Comparison of ENCODE assay signal across 9 mouse cellular contexts in the genomic region with DNA sequence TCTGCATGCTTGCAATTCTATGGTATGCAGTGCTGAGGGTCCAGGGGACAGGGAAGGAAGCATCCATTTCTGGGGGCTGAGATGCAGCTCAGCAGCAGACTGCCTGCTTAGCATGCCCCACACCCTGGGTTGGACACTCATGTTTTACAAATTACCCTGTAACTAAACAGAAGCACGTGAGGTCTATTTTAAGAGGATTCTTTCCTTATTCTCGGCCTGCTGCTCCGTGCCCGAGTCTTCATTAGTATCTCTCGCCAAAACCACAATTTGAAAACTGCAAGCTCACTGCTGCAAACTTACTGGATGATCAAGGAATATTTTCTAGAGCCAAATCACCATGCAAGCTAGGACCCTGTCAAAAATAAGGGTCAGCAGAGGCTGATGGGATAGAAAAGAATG. TPM values are rescaled to one million over a fixed set of nuclear protein-coding genes. Genes with fewer than 3 reads are reported as not detected.
A peak's percentile ranks its signal among the peaks of the same experiment; 100 is the strongest.
DNase-seq lines count a peak whose midpoint lies in the region; ATAC-seq and TF ChIP-seq lines count a peak whose summit lies in the region.
"Had no signal": no experiment of that assay in that cellular context is flagged by ENCODE, and none has a peak within 500 bp of the region (broad histone marks: within the 10 kb centered on the region; RNA-seq: fewer than 3 reads in every experiment).

No protein-coding gene starts in this region.

- ATAC-seq in Patski, result peak; percentile 31
- no peak for ATAC-seq in forebrain, embryonic 15.5 days (replicated peaks)
- no peak for ATAC-seq in midbrain, embryonic 13.5 days

- no peaks in the 10 kb centered on the region for H3K27me3 ChIP-seq in Patski
- H3K27me3 ChIP-seq in forebrain, embryonic 15.5 days, result no peaks in the 10 kb centered on the region
- no peaks in the 10 kb centered on the region for H3K27me3 ChIP-seq in midbrain, embryonic 13.5 days
- H3K27me3 ChIP-seq: limb, embryonic 12.5 days had no signal

- peak overlapping the region; percentile 59; the same call in 1 of the 2 replicates for H3K27ac ChIP-seq in left cerebral cortex, adult 2 months
- H3K27ac ChIP-seq in forebrain, embryonic 15.5 days (replicated peaks), result 0 out of 2 replicates have a peak overlapping the region, but pooled peaks have one; percentile 0
- peak overlapping the region; percentile 25; the same call in 1 of the 2 replicates for H3K27ac ChIP-seq in midbrain, embryonic 13.5 days
- H3K27ac ChIP-seq: limb, embryonic 12.5 days had no signal

- POLR2A ChIA-PET in Patski (lab: Charles Lee), result interaction anchor here (1.0 kb wide), 1 partner anchor 8 kb away, joined by 3 read pairs; no protein-coding TSS in a partner anchor

- in situ Hi-C loops in Patski (cut with MboI; ENCODE audit: low pct_unique_long_range_greater_than_20kb), result no loop called here

- no peak overlapping the region for H3K4me3 ChIP-seq in left cerebral cortex, adult 2 months
- H3K4me3 ChIP-seq in forebrain, embryonic 15.5 days, result no peak overlapping the region
- no peak overlapping the region for H3K4me3 ChIP-seq in midbrain, embryonic 13.5 days (replicated peaks)
- H3K4me3 ChIP-seq: limb, embryonic 12.5 days had no signal

- no peak for TF ChIP-seq CTCF in left cerebral cortex, adult 2 months (IDR thresholded peaks at IDR 0.05)
- no peak for TF ChIP-seq CTCF in Patski (IDR thresholded peaks at IDR 0.05)

- H3K4me2 ChIP-seq in forebrain, embryonic 15.5 days (replicated peaks), result no peak overlapping the region
- no peak overlapping the region for H3K4me2 ChIP-seq in midbrain, embryonic 13.5 days (replicated peaks)
- H3K4me2 ChIP-seq: limb, embryonic 12.5 days had no signal

- intact Hi-C loops in left cerebral cortex, adult 2 months (cut with DNase I), result no loop called here

- no peaks in the 10 kb centered on the region for H3K9me3 ChIP-seq in forebrain, embryonic 15.5 days
- no peaks in the 10 kb centered on the region for H3K9me3 ChIP-seq in midbrain, embryonic 13.5 days
- H3K9me3 ChIP-seq: limb, embryonic 12.5 days had no signal

- DNase-seq in left cerebral cortex, adult 2 months (ENCODE audit: extremely low spot score in 1 of 2, low spot score in 2 of 2), result no peak
- no peak for DNase-seq in left cerebral cortex, adult 8-10 months (ENCODE audit: low spot score in 2 of 2)
- no peak for DNase-seq in Patski (ENCODE audit: low read depth, low spot score)
- no peak for DNase-seq in right cerebral cortex, adult 2 months (ENCODE audit: low spot score in 2 of 2)
- no peak for DNase-seq in kidney, postnatal 10 days
- DNase-seq: embryo, embryonic 11 days had no signal

- H3K9ac ChIP-seq in forebrain, embryonic 15.5 days (replicated peaks), result no peak overlapping the region
- peak overlapping the region; percentile 7; the same call in 1 of the 2 replicates for H3K9ac ChIP-seq in midbrain, embryonic 13.5 days (replicated peaks)
- H3K9ac ChIP-seq: limb, embryonic 12.5 days had no signal

- 49% methylated on average over 5 of the region's 5 CpGs for WGBS in forebrain, embryonic 15.5 days
- WGBS in midbrain, embryonic 13.5 days, result 69% methylated on average over 5 of the region's 5 CpGs

- CTCF ChIA-PET in Patski (lab: Charles Lee), result interaction anchor here (1.2 to 1.4 kb wide), 2 partner anchors 8 to 30 kb away, joined by 3 read pairs; no protein-coding TSS in a partner anchor

- no peaks in the 10 kb centered on the region for H3K36me3 ChIP-seq in forebrain, embryonic 15.5 days
- H3K36me3 ChIP-seq in midbrain, embryonic 13.5 days, result no peaks in the 10 kb centered on the region

- H3K4me1 ChIP-seq in forebrain, embryonic 15.5 days, result peaks cover 29% of the 10 kb centered on the region
- H3K4me1 ChIP-seq in midbrain, embryonic 13.5 days (replicated peaks), result peaks cover 21% of the 10 kb centered on the region

RNA-seq across cellular contexts. Expression of gene Pitpnc1, which starts 48.1 kb away (rescaled TPM):
- 10 to 100 TPM; 54.5 to 55.2 TPM for total RNA-seq in left cerebral cortex, adult 2 months (2021)
- total RNA-seq in left cerebral cortex, adult 8-10 months (2022), result 10 to 100 TPM; 52.3 to 67.4 (median 59.9) TPM
- 7.3 TPM for polyA plus RNA-seq in Patski (2021)
- polyA plus RNA-seq in forebrain, embryonic 15.5 days (2015; fragmentation: Nextera tagmentation; extraction: Ambion mirVana), result 43.4 and 46.7 TPM in 2 replicates
- 35.0 and 36.7 TPM in 2 replicates for polyA plus RNA-seq in midbrain, embryonic 13.5 days (2015; fragmentation: Nextera tagmentation; extraction: Ambion mirVana)

RNA-seq across cellular contexts. Expression of gene Psmd12, which starts 56.9 kb away (rescaled TPM):
- 10 to 100 TPM; 67.1 to 72.9 TPM for total RNA-seq in left cerebral cortex, adult 2 months (2021)
- 10 to 100 TPM; 71.0 to 79.5 (median 71.8) TPM for total RNA-seq in left cerebral cortex, adult 8-10 months (2022)
- polyA plus RNA-seq in Patski (2021), result 118 TPM
- 149 TPM in 2 replicates for polyA plus RNA-seq in forebrain, embryonic 15.5 days (2015; fragmentation: Nextera tagmentation; extraction: Ambion mirVana)
- polyA plus RNA-seq in midbrain, embryonic 13.5 days (2015; fragmentation: Nextera tagmentation; extraction: Ambion mirVana), result 175 and 178 TPM in 2 replicates

Comparison
In these comparisons a context has a peak if more than half of its experiments do, and no peak if none do; other contexts are left out.
1. H3K27ac ChIP-seq: peak in every context shown above with its lines; median percentile 59 in left cerebral cortex, adult 2 months; 25 in midbrain, embryonic 13.5 days; 0 in forebrain, embryonic 15.5 days.